Mouse (Mus musculus) neural tube, embryonic 10.5 days (tissue): ENCODE measurements at regions not wholly inside any gene's neighbourhood (a gene's known extent, or its start where the extent isn't known, plus 50 kb on each side); places are given as distances from the start of the nearest gene placed in this dataset.

Experiments used
- DNase-seq: peaks from one replicate; pipeline ENCODE4 v3.0.0-alpha.2; 2017; ENCODE audit warnings: low spot score; ENCODE audit errors: extremely low spot score

GRCm38 (mm10) chr1:34738386-34739067, 104.3 kb downstream of the Fam168b start:
- DNase-seq, result peak; percentile 62

GRCm38 (mm10) chr1:34739621-34740020, 103.2 kb downstream of the Fam168b start:
- no peak for DNase-seq

GRCm38 (mm10) chr1:34740891-34741290, 102.0 kb downstream of the Fam168b start:
- DNase-seq, result no peak

- DNase-seq, result no peak
These were observed 100.6 kb downstream of the Fam168b start for GRCm38 (mm10) chr1:34742234-34742633.

- no peak for DNase-seq
These were observed 97.0 kb downstream of the Fam168b start for GRCm38 (mm10) chr1:34745881-34746280.

GRCm38 (mm10) chr1:34749161-34750040, 93.5 kb downstream of the Fam168b start:
- DNase-seq, result peak; percentile 42

GRCm38 (mm10) chr1:34750061-34751054, 92.5 kb downstream of the Fam168b start:
- DNase-seq, result peak; percentile 52

- peak; percentile 45 for DNase-seq
These were observed 91.7 kb downstream of the Fam168b start for GRCm38 (mm10) chr1:34751128-34751527.

GRCm38 (mm10) chr1:34753581-34753980, 89.3 kb downstream of the Fam168b start:
- DNase-seq, result no peak

- no peak for DNase-seq
These were observed 82.3 kb downstream of the Fam168b start for GRCm38 (mm10) chr1:34760547-34760946.

GRCm38 (mm10) chr1:34761436-34761835, 81.4 kb downstream of the Fam168b start:
- no peak for DNase-seq

- DNase-seq, result no peak
These were observed 81.0 kb downstream of the Fam168b start for GRCm38 (mm10) chr1:34761870-34762269.
